Mouse (Mus musculus) urinary bladder, postnatal 14 days (tissue): Measurements from ENCODE around the gene Gm16429.
"Not testable (repeated sequence)": the region's sequence is repeated elsewhere in the genome, so short reads cannot be mapped to it uniquely, and the experiment has no call there.

Source experiments
- DNase-seq: peaks from one replicate; pipeline ENCODE4 v3.0.0; 2021; ENCODE audit warnings: low spot score

Gm16429 gene

DNA sequence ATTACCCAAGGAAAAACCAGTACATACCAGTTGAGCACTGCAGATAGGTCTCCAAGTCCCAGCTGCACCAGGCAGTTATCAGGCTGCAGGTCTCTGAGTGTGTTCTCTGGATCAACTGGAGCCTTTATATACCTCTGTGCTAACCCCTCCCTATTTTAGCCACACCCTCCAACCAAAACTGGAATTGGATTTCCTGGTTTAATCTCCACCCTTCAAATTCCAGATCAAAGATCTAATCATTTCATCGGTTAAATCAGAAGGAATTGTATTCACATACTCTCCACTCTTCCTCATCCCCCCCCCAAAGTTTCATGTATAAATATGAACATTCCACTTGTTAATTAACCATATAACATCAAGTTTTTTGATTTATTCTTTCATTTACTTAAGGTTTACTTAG is at the start of gene Gm16429:
Gm16429 (minus strand) TSS at position 101 of the 400 bp plus-strand sequence.
- not testable (repeated sequence) for DNase-seq
